Mouse (Mus musculus) myocyte (in vitro differentiated cells): Measurements from ENCODE around the gene Rasd1. TPM values are rescaled to one million over a fixed set of nuclear protein-coding genes. Genes with fewer than 3 reads are reported as not detected.

Experiments used
- H3K27me3 ChIP-seq: one replicate; pipeline ENCODE4 v1.6.1; 2011; ENCODE audit not compliant: control insufficient read depth, insufficient read depth, insufficient read length
- H3K36me3 ChIP-seq: one replicate; pipeline ENCODE4 v1.6.1; 2011; ENCODE audit not compliant: control insufficient read depth, insufficient read depth
- H3K4me2 ChIP-seq: one replicate; pipeline ENCODE4 v1.6.1; 2011; ENCODE audit warnings: low read depth, control low read depth
- H3K4me3 ChIP-seq: one replicate; pipeline ENCODE4 v1.5.1; 2011; ENCODE audit warnings: mild to moderate bottlenecking, control low read depth, moderate library complexity
- H3K79me2 ChIP-seq: one replicate; pipeline ENCODE4 v1.6.1; 2011; ENCODE audit not compliant: control insufficient read depth, insufficient read depth
- H3ac ChIP-seq: one replicate; pipeline ENCODE4 v1.6.1; 2011; ENCODE audit not compliant: control insufficient read depth, insufficient read length
- CEBPB ChIP-seq: IDR thresholded peaks from 2 replicates; pipeline ENCODE4 v1.6.1; 2011; ENCODE audit warnings: mild to moderate bottlenecking, moderate library complexity; ENCODE audit not compliant: poor library complexity, insufficient read depth, severe bottlenecking
- E2F4 ChIP-seq: IDR thresholded peaks from one replicate; pipeline ENCODE4 v1.6.1; 2011; ENCODE audit warnings: mild to moderate bottlenecking, control low read depth, moderate library complexity; ENCODE audit not compliant: insufficient read depth
- MAX ChIP-seq: IDR thresholded peaks from one replicate; pipeline ENCODE4 v1.6.1; 2011; ENCODE audit warnings: low read depth, mild to moderate bottlenecking, control low read depth
- MYOD1 ChIP-seq, 3 experiments: IDR thresholded peaks; one replicate each; pipeline ENCODE4 v1.6.1; 2011; ENCODE audit warnings: control low read depth in 2 of 3, low read depth in 2 of 3, mild to moderate bottlenecking in 2 of 3, moderate library complexity in 1 of 3; ENCODE audit not compliant: insufficient read length in 2 of 3, control insufficient read depth in 1 of 3
- MYOG ChIP-seq, 3 experiments: IDR thresholded peaks; one replicate each; pipeline ENCODE4 v1.6.1; 2011; ENCODE audit warnings: control low read depth in 2 of 3, low read depth in 2 of 3, mild to moderate bottlenecking in 2 of 3; ENCODE audit not compliant: insufficient read length in 2 of 3, control insufficient read depth in 1 of 3, insufficient read depth in 1 of 3
- POLR2A ChIP-seq: IDR thresholded peaks from one replicate; pipeline ENCODE4 v1.6.1; 2011; ENCODE audit warnings: low read depth, mild to moderate bottlenecking, control low read depth, moderate library complexity; ENCODE audit not compliant: insufficient read length
- POLR2AphosphoS2 ChIP-seq: IDR thresholded peaks from one replicate; pipeline ENCODE4 v1.6.1; 2011; ENCODE audit warnings: low read depth, control low read depth; ENCODE audit not compliant: insufficient read length
- REST ChIP-seq: IDR thresholded peaks from one replicate; pipeline ENCODE4 v1.6.1; 2011; ENCODE audit warnings: mild to moderate bottlenecking, control low read depth, moderate library complexity; ENCODE audit not compliant: insufficient read depth, insufficient read length
- SRF ChIP-seq: IDR thresholded peaks from one replicate; pipeline ENCODE4 v1.6.1; 2011; ENCODE audit warnings: low read depth; ENCODE audit not compliant: control insufficient read depth, insufficient read length
- TCF12 ChIP-seq: IDR thresholded peaks from one replicate; pipeline ENCODE4 v1.6.1; 2011; ENCODE audit warnings: mild to moderate bottlenecking, control low read depth; ENCODE audit not compliant: poor library complexity, insufficient read depth, severe bottlenecking
- TCF3 ChIP-seq: IDR thresholded peaks from one replicate; pipeline ENCODE4 v1.6.1; 2011; ENCODE audit warnings: low read depth, control low read depth; ENCODE audit not compliant: insufficient read length
- USF1 ChIP-seq: IDR thresholded peaks from one replicate; pipeline ENCODE4 v1.6.1; 2011; ENCODE audit warnings: low read depth, mild to moderate bottlenecking, control low read depth, moderate library complexity
- polyA plus RNA-seq: library from polyadenylated mRNA; unstranded; fragments of >200 nt; fragmentation: generic; extraction: Trizol; gene quantifications from one replicate; pipeline ENCODE4 v1.2.1, GENCODE M21; 2012; ENCODE audit warnings: missing spikeins

The Rasd1 gene
- polyA plus RNA-seq, 1 experiment = 0.04 TPM

GRCm38 (mm10) chr11:59962590-59962989, 2.2 kb downstream of the Rasd1 start:
- H3K36me3 ChIP-seq = no peaks in the 10 kb centered on the region
- H3K4me3 ChIP-seq = no peak overlapping the region
- TF ChIP-seq MAX = no peak
- no peak for TF ChIP-seq CEBPB
- no peak for TF ChIP-seq POLR2AphosphoS2
- TF ChIP-seq POLR2A = no peak
- no peak for TF ChIP-seq SRF
- no peak for TF ChIP-seq REST
- TF ChIP-seq USF1 = no peak
- no peak for TF ChIP-seq TCF3
- no peak overlapping the region for H3ac ChIP-seq
- H3K79me2 ChIP-seq = no peaks in the 10 kb centered on the region
- H3K4me2 ChIP-seq = no peak overlapping the region
- H3K27me3 ChIP-seq = no peaks in the 10 kb centered on the region

GRCm38 (mm10) chr11:59961338-59961875, 3.3 kb downstream of the Rasd1 start:
- no peak overlapping the region for H3K4me3 ChIP-seq
- H3K4me2 ChIP-seq = no peak overlapping the region
- H3ac ChIP-seq = no peak overlapping the region
- H3K27me3 ChIP-seq = no peaks in the 10 kb centered on the region
- H3K79me2 ChIP-seq = peaks cover 4% of the 10 kb centered on the region
- TF ChIP-seq CEBPB (no peak), REST (no peak), USF1 (no peak), SRF (no peak), MAX (no peak), TCF3 (no peak), POLR2AphosphoS2 (no peak), MYOD1 (IDR thresholded peaks at IDR 0.05; ENCODE audit: control insufficient read depth in 1 of 3, insufficient read length in 2 of 3, low read depth in 2 of 3) (no peak), POLR2A (no peak), TCF12 (no peak), MYOG (IDR thresholded peaks at IDR 0.05; ENCODE audit: control insufficient read depth in 1 of 3, insufficient read depth in 1 of 3, insufficient read length in 2 of 3, low read depth in 2 of 3) (no peak), E2F4 (no peak)
- no peaks in the 10 kb centered on the region for H3K36me3 ChIP-seq

GRCm38 (mm10) chr11:59960476-59961337, 4.0 kb downstream of the Rasd1 start:
- Histone ChIP-seq H3K79me2 (peaks cover 4% of the 10 kb centered on the region), H3ac (no peak overlapping the region), H3K36me3 (no peaks in the 10 kb centered on the region), H3K4me2 (no peak overlapping the region), H3K27me3 (no peaks in the 10 kb centered on the region), H3K4me3 (no peak overlapping the region)
- no peak for TF ChIP-seq SRF
- no peak for TF ChIP-seq REST
- TF ChIP-seq POLR2A = no peak
- no peak for TF ChIP-seq MAX
- TF ChIP-seq MYOD1 (IDR thresholded peaks at IDR 0.05; ENCODE audit: control insufficient read depth in 1 of 3, insufficient read length in 2 of 3, low read depth in 2 of 3) = no peak
- no peak for TF ChIP-seq TCF12
- no peak for TF ChIP-seq TCF3
- TF ChIP-seq USF1 = no peak
- TF ChIP-seq E2F4 = no peak
- TF ChIP-seq CEBPB = no peak
- TF ChIP-seq MYOG (IDR thresholded peaks at IDR 0.05; ENCODE audit: control insufficient read depth in 1 of 3, insufficient read depth in 1 of 3, insufficient read length in 2 of 3, low read depth in 2 of 3) = no peak
- no peak for TF ChIP-seq POLR2AphosphoS2

- Histone ChIP-seq H3K79me2 (peaks cover 4% of the 10 kb centered on the region), H3K27me3 (no peaks in the 10 kb centered on the region), H3K4me2 (no peak overlapping the region), H3ac (no peak overlapping the region), H3K4me3 (no peak overlapping the region), H3K36me3 (no peaks in the 10 kb centered on the region)
- no peak for TF ChIP-seq SRF
- TF ChIP-seq E2F4 = no peak
- TF ChIP-seq MYOG (IDR thresholded peaks at IDR 0.05; ENCODE audit: control insufficient read depth in 1 of 3, insufficient read depth in 1 of 3, insufficient read length in 2 of 3, low read depth in 2 of 3) = no peak
- TF ChIP-seq MYOD1 (IDR thresholded peaks at IDR 0.05; ENCODE audit: control insufficient read depth in 1 of 3, insufficient read length in 2 of 3, low read depth in 2 of 3) = no peak
- no peak for TF ChIP-seq TCF12
- no peak for TF ChIP-seq MAX
- TF ChIP-seq TCF3 = no peak
- no peak for TF ChIP-seq USF1
- TF ChIP-seq POLR2A = no peak
- TF ChIP-seq CEBPB = no peak
These were observed 5.3 kb downstream of the Rasd1 start for GRCm38 (mm10) chr11:59959453-59959852.
